Mouse (Mus musculus) splenic B cell, adult 2 months (primary cell): ENCODE data around the gene Plk1.

Experiments
- DNase-seq: peaks from one replicate; pipeline ENCODE4 v3.0.0-alpha.2; 2011; ENCODE audit warnings: low read depth, low spot score
- H3K27me3 ChIP-seq: 2 replicates; pipeline ENCODE4 v1.6.1; 2012; ENCODE audit warnings: mild to moderate bottlenecking, low read length, moderate library complexity, mixed read lengths; ENCODE audit not compliant: control insufficient read depth, poor library complexity, insufficient read depth, severe bottlenecking
- H3K36me3 ChIP-seq: 2 replicates; pipeline ENCODE4 v1.6.1; 2012; ENCODE audit warnings: mild to moderate bottlenecking, low read length, moderate library complexity, mixed read lengths; ENCODE audit not compliant: control insufficient read depth, poor library complexity, insufficient read depth, severe bottlenecking

The Plk1 gene

GRCm38 (mm10) chr7:122158915-122159902, at the start of gene Plk1:
Plk1 (plus strand) TSS chr7:122159439.
- no peaks in the 10 kb centered on the region for H3K36me3 ChIP-seq
- no peaks in the 10 kb centered on the region for H3K27me3 ChIP-seq
- DNase-seq: peak; percentile 72

- Histone ChIP-seq H3K36me3 (peaks cover 6% of the 10 kb centered on the region), H3K27me3 (no peaks in the 10 kb centered on the region)
- no peak for DNase-seq
These were observed 35.7 kb upstream of the Plk1 start for GRCm38 (mm10) chr7:122123518-122123917.

- Histone ChIP-seq H3K36me3 (peaks cover 6% of the 10 kb centered on the region), H3K27me3 (no peaks in the 10 kb centered on the region)
- DNase-seq: no peak
These were observed 33.6 kb upstream of the Plk1 start for GRCm38 (mm10) chr7:122125636-122126035.

GRCm38 (mm10) chr7:122126946-122127345, 32.3 kb upstream of the Plk1 start:
- Histone ChIP-seq H3K36me3 (peaks cover 6% of the 10 kb centered on the region), H3K27me3 (no peaks in the 10 kb centered on the region)
- DNase-seq: no peak

GRCm38 (mm10) chr7:122131834-122132233, 27.4 kb upstream of the Plk1 start:
- H3K27me3 ChIP-seq: no peaks in the 10 kb centered on the region
- H3K36me3 ChIP-seq: peaks cover 8% of the 10 kb centered on the region; the same call in 1 of the 2 replicates
- DNase-seq: no peak

GRCm38 (mm10) chr7:122132497-122133337, 26.5 kb upstream of the Plk1 start, which contains the start of the genes Palb2 and Dctn5:
Palb2 (minus strand) TSS chr7:122132985.
Dctn5 (plus strand) TSS chr7:122133041.
- peak; percentile 98 for DNase-seq
- peaks cover 5% of the 10 kb centered on the region; the same call in 1 of the 2 replicates for H3K36me3 ChIP-seq
- H3K27me3 ChIP-seq: no peaks in the 10 kb centered on the region

- H3K27me3 ChIP-seq: no peaks in the 10 kb centered on the region
- DNase-seq: no peak
- peaks cover 5% of the 10 kb centered on the region; the same call in 1 of the 2 replicates for H3K36me3 ChIP-seq
These were observed 26.0 kb upstream of the Plk1 start for GRCm38 (mm10) chr7:122133338-122133625.

GRCm38 (mm10) chr7:122135070-122135469, 24.2 kb upstream of the Plk1 start:
- DNase-seq: peak; percentile 53
- H3K36me3 ChIP-seq: peaks cover 10% of the 10 kb centered on the region; the same call in 1 of the 2 replicates
- no peaks in the 10 kb centered on the region for H3K27me3 ChIP-seq

- DNase-seq: no peak
- H3K27me3 ChIP-seq: no peaks in the 10 kb centered on the region
- peaks cover 12% of the 10 kb centered on the region; the same call in 1 of the 2 replicates for H3K36me3 ChIP-seq
These were observed 22.2 kb upstream of the Plk1 start for GRCm38 (mm10) chr7:122137071-122137470.

- no peaks in the 10 kb centered on the region for H3K27me3 ChIP-seq
- DNase-seq: no peak
- peaks cover 12% of the 10 kb centered on the region; the same call in 1 of the 2 replicates for H3K36me3 ChIP-seq
These were observed 21.0 kb upstream of the Plk1 start for GRCm38 (mm10) chr7:122138190-122138589.

GRCm38 (mm10) chr7:122140991-122141390, 18.2 kb upstream of the Plk1 start:
- H3K36me3 ChIP-seq: peaks cover 22% of the 10 kb centered on the region; the same call in 1 of the 2 replicates
- DNase-seq: no peak
- no peaks in the 10 kb centered on the region for H3K27me3 ChIP-seq

- Histone ChIP-seq H3K36me3 (peaks cover 15% of the 10 kb centered on the region), H3K27me3 (no peaks in the 10 kb centered on the region; the same call in 1 of the 2 replicates)
- no peak for DNase-seq
These were observed 6.8 kb upstream of the Plk1 start for GRCm38 (mm10) chr7:122152473-122152872.

- no peaks in the 10 kb centered on the region; the same call in 1 of the 2 replicates for H3K27me3 ChIP-seq
- DNase-seq: no peak
- peaks cover 1% of the 10 kb centered on the region; the same call in 1 of the 2 replicates for H3K36me3 ChIP-seq
These were observed 751 bp upstream of the Plk1 start for GRCm38 (mm10) chr7:122158488-122158887.

GRCm38 (mm10) chr7:122160037-122160436, 798 bp downstream of the Plk1 start:
- DNase-seq: no peak
- no peaks in the 10 kb centered on the region for H3K27me3 ChIP-seq
- no peaks in the 10 kb centered on the region for H3K36me3 ChIP-seq
